Mouse (Mus musculus) lung, postnatal 0 days (tissue): Measurements from ENCODE around the gene Arhgap10. TPM values are rescaled to one million over a fixed set of nuclear protein-coding genes. Genes with fewer than 3 reads are reported as not detected.

Experiments used
- ATAC-seq: fragments of 200-750 bp; cut with Nextera tagmentation; 2 replicates; pipeline ENCODE4 v1.8.0; 2017; ENCODE audit warnings: moderate library complexity
- DNase-seq: peaks from one replicate; pipeline ENCODE4 v3.0.0-alpha.2; 2016; ENCODE audit warnings: low spot score
- H3K27ac ChIP-seq: fragments of 300-500 bp; sonication (generic); 2 replicates; pipeline ENCODE4 v1.5.1; 2014; ENCODE audit warnings: antibody characterized with exemption, mild to moderate bottlenecking, low read length, mixed read lengths
- H3K27me3 ChIP-seq: fragments of 300-500 bp; sonication (generic); replicated peaks from 2 replicates; pipeline ENCODE4 v1.6.1; 2014; ENCODE audit warnings: low read length, mixed read lengths; ENCODE audit not compliant: insufficient read depth
- H3K36me3 ChIP-seq: fragments of 300-500 bp; sonication (generic); 2 replicates; pipeline ENCODE4 v1.6.1; 2014; ENCODE audit warnings: low read length, mixed read lengths; ENCODE audit not compliant: insufficient read depth
- H3K4me1 ChIP-seq: fragments of 300-500 bp; sonication (generic); 2 replicates; pipeline ENCODE4 v1.6.1; 2014; ENCODE audit warnings: antibody characterized with exemption, low read depth, low read length, mixed read lengths; ENCODE audit not compliant: insufficient read depth
- H3K4me2 ChIP-seq: fragments of 300-500 bp; sonication (generic); replicated peaks from 2 replicates; pipeline ENCODE4 v1.6.1; 2014; ENCODE audit warnings: low read depth, mild to moderate bottlenecking, low read length, moderate library complexity, mixed read lengths
- H3K4me3 ChIP-seq: fragments of 300-500 bp; sonication (generic); 2 replicates; pipeline ENCODE4 v1.5.1; 2014; ENCODE audit warnings: low read depth, low read length
- H3K9ac ChIP-seq: fragments of 300-500 bp; sonication (generic); replicated peaks from 2 replicates; pipeline ENCODE4 v1.6.1; 2014; ENCODE audit warnings: low read depth, mild to moderate bottlenecking
- H3K9me3 ChIP-seq: fragments of 300-500 bp; sonication (generic); 2 replicates; pipeline ENCODE4 v1.6.1; 2016; ENCODE audit warnings: low read length, mixed read lengths
- CTCF ChIP-seq: IDR thresholded peaks from 2 replicates; pipeline ENCODE4 v1.5.1; 2016; ENCODE audit warnings: antibody characterized with exemption, mild to moderate bottlenecking
- EP300 ChIP-seq: IDR thresholded peaks from 2 replicates; pipeline ENCODE4 v1.6.1; 2016; ENCODE audit warnings: antibody characterized with exemption, mild to moderate bottlenecking, control low read depth
- WGBS: fragments of 180-500 bp; shearing (Covaris S2); extraction: QIAGEN DNeasy Blood & Tissue Kit; methylation state at CpG from one replicate; pipeline ENCODE4 v1.1.7; 2014; 5-methylcytosine and 5-hydroxymethylcytosine counted together
- polyA plus RNA-seq: library from polyadenylated mRNA; unstranded; fragments of >200 nt; fragmentation: Nextera tagmentation; extraction: Ambion mirVana; gene quantifications from 2 replicates; pipeline ENCODE4 v1.2.1, GENCODE M21; 2015

Gene Arhgap10
- polyA plus RNA-seq, 1 experiment from 2014 or later = 15.9 TPM

GRCm38 (mm10) chr8:77351177-77351860 is 166.4 kb downstream of the Arhgap10 start:
- TF ChIP-seq EP300 (no peak), CTCF (no peak)
- no peaks in the 10 kb centered on the region for H3K9me3 ChIP-seq
- H3K27me3 ChIP-seq = no peaks in the 10 kb centered on the region
- no peak overlapping the region for H3K9ac ChIP-seq
- no peak overlapping the region for H3K27ac ChIP-seq
- no peaks in the 10 kb centered on the region for H3K36me3 ChIP-seq
- no peak overlapping the region for H3K4me3 ChIP-seq
- 85% methylated on average over 9 of the region's 9 CpGs for WGBS
- DNase-seq = no peak
- H3K4me2 ChIP-seq = no peak overlapping the region
- no peaks in the 10 kb centered on the region for H3K4me1 ChIP-seq
- no peak for ATAC-seq

GRCm38 (mm10) chr8:77350121-77350777 is 167.5 kb downstream of the Arhgap10 start:
- no peak overlapping the region for H3K27ac ChIP-seq
- H3K4me2 ChIP-seq = no peak overlapping the region
- TF ChIP-seq EP300 (no peak), CTCF (no peak)
- no peak for DNase-seq
- no peaks in the 10 kb centered on the region for H3K27me3 ChIP-seq
- no peak overlapping the region for H3K4me3 ChIP-seq
- 80% methylated on average over 4 of the region's 4 CpGs for WGBS
- H3K4me1 ChIP-seq = no peaks in the 10 kb centered on the region
- no peaks in the 10 kb centered on the region for H3K36me3 ChIP-seq
- no peaks in the 10 kb centered on the region for H3K9me3 ChIP-seq
- H3K9ac ChIP-seq = no peak overlapping the region
- no peak for ATAC-seq

- WGBS = 87% methylated on average over 6 of the region's 6 CpGs
- Histone ChIP-seq H3K4me3 (no peak overlapping the region), H3K9ac (no peak overlapping the region), H3K4me1 (no peaks in the 10 kb centered on the region), H3K9me3 (no peaks in the 10 kb centered on the region), H3K36me3 (peaks cover 4% of the 10 kb centered on the region; the same call in 1 of the 2 replicates), H3K4me2 (no peak overlapping the region), H3K27me3 (no peaks in the 10 kb centered on the region), H3K27ac (no peak overlapping the region)
- TF ChIP-seq CTCF = no peak
- no peak for TF ChIP-seq EP300
- ATAC-seq = no peak
- DNase-seq = no peak
Observed at GRCm38 (mm10) chr8:77343916-77344315, 173.8 kb downstream of the Arhgap10 start.

- Histone ChIP-seq H3K4me2 (no peak overlapping the region), H3K4me1 (no peaks in the 10 kb centered on the region), H3K27ac (no peak overlapping the region), H3K9me3 (no peaks in the 10 kb centered on the region), H3K9ac (no peak overlapping the region), H3K27me3 (no peaks in the 10 kb centered on the region), H3K36me3 (peaks cover 4% of the 10 kb centered on the region; the same call in 1 of the 2 replicates), H3K4me3 (no peak overlapping the region)
- peak; percentile 22; the same call in 1 of the 2 replicates for TF ChIP-seq CTCF
- TF ChIP-seq EP300 = no peak
- 88% methylated on average over 3 of the region's 3 CpGs for WGBS
- no peak for ATAC-seq
- DNase-seq = no peak
Observed at GRCm38 (mm10) chr8:77343335-77343734, 174.4 kb downstream of the Arhgap10 start.

- H3K9ac ChIP-seq = no peak overlapping the region
- ATAC-seq (peak; percentile 65), DNase-seq (peak; percentile 37)
- H3K4me3 ChIP-seq = no peak overlapping the region
- no peak overlapping the region for H3K4me2 ChIP-seq
- no peaks in the 10 kb centered on the region for H3K27me3 ChIP-seq
- H3K4me1 ChIP-seq = no peaks in the 10 kb centered on the region
- 59% methylated on average over 4 of the region's 4 CpGs for WGBS
- H3K27ac ChIP-seq = no peak overlapping the region
- TF ChIP-seq EP300 (no peak), CTCF (peak; percentile 49)
- no peaks in the 10 kb centered on the region for H3K9me3 ChIP-seq
- H3K36me3 ChIP-seq = peaks cover 4% of the 10 kb centered on the region; the same call in 1 of the 2 replicates
Observed at GRCm38 (mm10) chr8:77342144-77342543, 175.6 kb downstream of the Arhgap10 start.

- no peak overlapping the region for H3K4me2 ChIP-seq
- no peaks in the 10 kb centered on the region for H3K27me3 ChIP-seq
- WGBS = 52% methylated on average over 9 of the region's 9 CpGs
- DNase-seq (peak; percentile 26), ATAC-seq (peak; percentile 34; the same call in 1 of the 2 replicates)
- H3K4me3 ChIP-seq = no peak overlapping the region
- TF ChIP-seq EP300 (no peak), CTCF (no peak)
- no peak overlapping the region for H3K27ac ChIP-seq
- no peaks in the 10 kb centered on the region for H3K4me1 ChIP-seq
- peaks cover 4% of the 10 kb centered on the region; the same call in 1 of the 2 replicates for H3K36me3 ChIP-seq
- no peaks in the 10 kb centered on the region for H3K9me3 ChIP-seq
- no peak overlapping the region for H3K9ac ChIP-seq
Observed at GRCm38 (mm10) chr8:77341329-77341728, 176.4 kb downstream of the Arhgap10 start.
